Mouse (Mus musculus) neural tube, embryonic 14.5 days (tissue): Measurements from ENCODE around the gene Nfil3. TPM values are rescaled to one million over a fixed set of nuclear protein-coding genes. Genes with fewer than 3 reads are reported as not detected.

Experiments
- ATAC-seq: fragments of 200-750 bp; cut with Nextera tagmentation; 2 replicates; pipeline ENCODE4 v1.8.0; 2017; ENCODE audit warnings: low read depth, mild to moderate bottlenecking, moderate TSS enrichment, moderate library complexity
- H3K27ac ChIP-seq: fragments of 300-500 bp; sonication (generic); 2 replicates; pipeline ENCODE4 v1.5.1; 2014; ENCODE audit warnings: low read depth, mild to moderate bottlenecking, control low read depth, low read length, moderate library complexity, mixed read lengths
- H3K27me3 ChIP-seq: fragments of 300-500 bp; sonication (generic); 2 replicates; pipeline ENCODE4 v1.6.1; 2014; ENCODE audit warnings: low read length; ENCODE audit not compliant: control insufficient read depth, insufficient read depth
- H3K36me3 ChIP-seq: fragments of 300-500 bp; sonication (generic); 2 replicates; pipeline ENCODE4 v1.6.1; 2014; ENCODE audit warnings: low read length, mixed read lengths; ENCODE audit not compliant: control insufficient read depth, insufficient read depth
- H3K4me1 ChIP-seq: fragments of 300-500 bp; sonication (generic); 2 replicates; pipeline ENCODE4 v1.6.1; 2014; ENCODE audit warnings: low read length; ENCODE audit not compliant: control insufficient read depth, insufficient read depth
- H3K4me2 ChIP-seq: fragments of 300-500 bp; sonication (generic); 2 replicates; pipeline ENCODE4 v1.6.1; 2014; ENCODE audit warnings: mild to moderate bottlenecking, low read depth, low read length, control low read depth
- H3K4me3 ChIP-seq: fragments of 300-500 bp; sonication (generic); 2 replicates; pipeline ENCODE4 v1.5.1; 2014; ENCODE audit warnings: low read depth, low read length, control low read depth, mixed read lengths
- H3K9ac ChIP-seq: fragments of 300-500 bp; sonication (generic); replicated peaks from 2 replicates; pipeline ENCODE4 v1.6.1; 2014; ENCODE audit warnings: low read depth, mild to moderate bottlenecking, control low read depth, low read length, mixed read lengths
- H3K9me3 ChIP-seq: fragments of 300-500 bp; sonication (generic); 2 replicates; pipeline ENCODE4 v1.6.1; 2016; ENCODE audit warnings: low read length; ENCODE audit not compliant: control insufficient read depth
- WGBS: fragments of 180-500 bp; shearing (Covaris S2); extraction: QIAGEN DNeasy Blood & Tissue Kit; methylation state at CpG from one replicate; pipeline ENCODE4 v1.1.7; 2014; 5-methylcytosine and 5-hydroxymethylcytosine counted together
- polyA plus RNA-seq: library from polyadenylated mRNA; unstranded; fragments of >200 nt; fragmentation: Nextera tagmentation; extraction: Ambion mirVana; gene quantifications from 2 replicates; pipeline ENCODE4 v1.2.1, GENCODE M21; 2014

Gene Nfil3
- polyA plus RNA-seq, 1 experiment from 2014 or later = 49.5 TPM

- Histone ChIP-seq H3K4me1 (no peaks in the 10 kb centered on the region), H3K9ac (no peak overlapping the region), H3K9me3 (no peaks in the 10 kb centered on the region), H3K27ac (no peak overlapping the region), H3K4me2 (no peak overlapping the region), H3K4me3 (no peak overlapping the region), H3K36me3 (no peaks in the 10 kb centered on the region), H3K27me3 (no peaks in the 10 kb centered on the region)
- no peak for ATAC-seq
- 81% methylated on average over 3 of the region's 3 CpGs for WGBS
Observed at GRCm38 (mm10) chr13:53007781-53008180, 26.9 kb upstream of the Nfil3 start.

DNA sequence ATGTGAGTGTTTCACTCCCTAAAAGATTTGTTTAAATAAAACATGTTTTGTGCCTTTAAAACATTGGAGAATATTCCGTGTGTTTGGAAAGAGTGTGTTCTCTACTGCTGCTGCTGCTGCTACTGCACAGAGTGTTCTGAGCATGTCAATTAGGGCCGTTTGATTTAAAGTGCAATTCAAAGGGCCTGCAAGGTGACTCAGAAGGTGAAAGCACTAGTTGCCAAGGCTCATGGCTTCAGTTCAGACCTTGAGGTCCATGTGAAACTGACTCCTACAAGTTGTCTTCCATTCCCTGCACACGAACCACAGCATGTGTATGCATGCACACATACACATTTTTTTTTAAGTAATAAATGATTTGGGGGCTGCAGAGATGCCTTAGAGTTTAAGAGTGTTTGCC, 22.4 kb upstream of the Nfil3 start:
- no peak overlapping the region for H3K4me3 ChIP-seq
- H3K4me2 ChIP-seq = no peak overlapping the region
- H3K9me3 ChIP-seq = no peaks in the 10 kb centered on the region
- no peaks in the 10 kb centered on the region for H3K27me3 ChIP-seq
- no peak for ATAC-seq
- no peak overlapping the region for H3K27ac ChIP-seq
- H3K4me1 ChIP-seq = no peaks in the 10 kb centered on the region
- H3K36me3 ChIP-seq = no peaks in the 10 kb centered on the region
- 56% methylated on average over 3 of the region's 3 CpGs for WGBS
- no peak overlapping the region for H3K9ac ChIP-seq

- Histone ChIP-seq H3K27ac (no peak overlapping the region), H3K4me1 (no peaks in the 10 kb centered on the region), H3K27me3 (no peaks in the 10 kb centered on the region), H3K4me3 (no peak overlapping the region), H3K9ac (no peak overlapping the region), H3K36me3 (no peaks in the 10 kb centered on the region), H3K4me2 (no peak overlapping the region), H3K9me3 (no peaks in the 10 kb centered on the region)
- no peak for ATAC-seq
- WGBS = 90% methylated on average over 2 of the region's 2 CpGs
Observed at GRCm38 (mm10) chr13:53001511-53001935, 20.6 kb upstream of the Nfil3 start.

DNA sequence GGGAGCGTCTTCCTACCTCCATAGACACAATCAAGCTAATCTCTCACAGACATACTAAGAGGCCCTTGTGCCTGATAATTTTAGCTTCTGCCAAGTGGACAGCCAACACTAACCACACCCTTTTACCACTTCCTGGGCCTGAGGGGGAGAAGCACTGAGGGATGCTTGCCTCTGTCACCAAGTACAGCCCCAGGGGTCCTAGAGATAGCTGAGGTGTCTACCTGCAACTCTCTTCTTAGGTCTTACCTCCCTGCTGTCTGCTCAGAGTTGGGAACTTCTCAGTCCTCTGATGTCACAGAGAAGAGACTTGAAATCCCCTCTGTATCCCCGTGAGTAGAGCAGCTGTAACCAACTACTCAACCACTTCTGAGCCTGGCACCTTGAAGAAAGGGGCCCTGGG, 19.6 kb upstream of the Nfil3 start:
- H3K9ac ChIP-seq = no peak overlapping the region
- 93% methylated on average over 2 of the region's 2 CpGs for WGBS
- ATAC-seq = no peak

GRCm38 (mm10) chr13:52998541-52998940, 17.7 kb upstream of the Nfil3 start:
- Histone ChIP-seq H3K4me1 (no peaks in the 10 kb centered on the region), H3K27me3 (no peaks in the 10 kb centered on the region), H3K27ac (no peak overlapping the region), H3K9ac (no peak overlapping the region), H3K4me3 (no peak overlapping the region), H3K36me3 (no peaks in the 10 kb centered on the region), H3K4me2 (no peak overlapping the region), H3K9me3 (no peaks in the 10 kb centered on the region)
- 92% methylated on average over 10 of the region's 10 CpGs for WGBS
- no peak for ATAC-seq

More for the DNA sequence above, 19.6 kb upstream of the Nfil3 start:
- H3K27ac ChIP-seq = no peak overlapping the region
- H3K27me3 ChIP-seq = no peaks in the 10 kb centered on the region
- H3K4me2 ChIP-seq = no peak overlapping the region
- H3K9me3 ChIP-seq = no peaks in the 10 kb centered on the region
- H3K4me3 ChIP-seq = no peak overlapping the region
- H3K4me1 ChIP-seq = no peaks in the 10 kb centered on the region
- H3K36me3 ChIP-seq = no peaks in the 10 kb centered on the region

- H3K27ac ChIP-seq = no peak overlapping the region
- H3K4me3 ChIP-seq = no peak overlapping the region
- WGBS = 82% methylated on average over 2 of the region's 2 CpGs
- no peaks in the 10 kb centered on the region for H3K36me3 ChIP-seq
- H3K9ac ChIP-seq = no peak overlapping the region
- no peaks in the 10 kb centered on the region for H3K9me3 ChIP-seq
- ATAC-seq = no peak
- no peaks in the 10 kb centered on the region for H3K4me1 ChIP-seq
- H3K4me2 ChIP-seq = no peak overlapping the region
- H3K27me3 ChIP-seq = no peaks in the 10 kb centered on the region
Observed at GRCm38 (mm10) chr13:52997806-52998205, 16.9 kb upstream of the Nfil3 start.

DNA sequence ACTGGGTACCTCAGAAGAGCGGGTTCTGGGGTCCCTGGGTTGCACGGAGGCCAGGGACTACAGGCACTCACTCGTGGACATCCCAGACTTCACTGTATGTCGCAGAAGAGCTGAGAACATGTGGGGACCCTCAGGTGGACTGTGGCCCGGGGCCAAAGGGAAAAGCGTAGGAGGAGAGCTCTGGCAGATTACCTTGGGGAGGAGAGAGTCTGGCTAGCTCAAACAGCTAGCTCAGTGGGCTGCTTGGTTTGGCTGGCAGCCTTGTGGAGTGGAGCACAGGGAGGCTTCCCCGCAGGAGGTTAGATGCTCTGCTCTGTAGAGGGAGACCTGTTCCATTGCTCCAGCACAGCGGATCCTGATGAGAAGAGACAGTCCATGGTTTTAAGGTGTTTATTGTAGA, 15.3 kb upstream of the Nfil3 start:
- Histone ChIP-seq H3K4me1 (no peaks in the 10 kb centered on the region), H3K36me3 (no peaks in the 10 kb centered on the region), H3K9me3 (no peaks in the 10 kb centered on the region), H3K4me3 (no peak overlapping the region), H3K4me2 (no peak overlapping the region), H3K9ac (no peak overlapping the region), H3K27ac (no peak overlapping the region), H3K27me3 (no peaks in the 10 kb centered on the region)
- no peak for ATAC-seq
- 79% methylated on average over 8 of the region's 8 CpGs for WGBS

DNA sequence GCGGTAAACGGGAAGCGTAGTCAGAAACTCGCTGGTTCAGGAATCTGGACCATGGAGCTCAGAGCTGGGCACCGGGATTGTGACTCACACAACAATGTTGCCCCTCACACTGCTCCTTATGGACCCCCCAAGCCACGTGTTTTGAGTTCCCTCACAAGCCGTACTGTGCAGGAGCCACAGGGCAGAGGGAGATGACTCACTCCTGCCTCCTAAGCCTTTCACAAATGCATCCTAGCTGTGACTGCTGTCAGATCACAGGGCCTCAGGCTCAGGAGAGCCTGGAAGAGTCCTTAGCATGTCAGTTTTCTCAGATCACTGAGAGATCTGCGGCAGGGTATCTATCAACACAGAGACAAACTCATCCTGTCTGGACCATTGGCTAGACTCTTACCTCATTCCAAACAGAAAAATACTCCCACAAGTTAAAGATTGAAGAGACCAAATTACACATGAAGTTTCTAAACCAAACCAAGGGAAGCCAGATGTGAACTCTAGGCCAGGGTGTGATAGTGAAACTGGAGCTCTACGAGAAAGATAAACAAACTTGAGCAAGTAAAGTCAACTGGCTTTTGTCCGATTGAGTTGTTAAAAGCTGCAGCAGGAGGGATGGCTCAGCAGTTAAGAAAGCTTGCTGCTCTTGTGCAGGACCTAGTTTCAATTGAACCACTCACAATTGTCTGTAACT, 13.5 kb upstream of the Nfil3 start:
- Histone ChIP-seq H3K27me3 (no peaks in the 10 kb centered on the region), H3K4me1 (no peaks in the 10 kb centered on the region), H3K27ac (no peak overlapping the region), H3K36me3 (no peaks in the 10 kb centered on the region), H3K9ac (no peak overlapping the region), H3K4me2 (no peak overlapping the region), H3K9me3 (no peaks in the 10 kb centered on the region), H3K4me3 (no peak overlapping the region)
- no peak for ATAC-seq
- 82% methylated on average over 10 of the region's 10 CpGs for WGBS

- no peak overlapping the region for H3K4me3 ChIP-seq
- ATAC-seq = no peak
- H3K9ac ChIP-seq = no peak overlapping the region
- H3K27me3 ChIP-seq = no peaks in the 10 kb centered on the region
- no peaks in the 10 kb centered on the region for H3K36me3 ChIP-seq
- no peaks in the 10 kb centered on the region for H3K9me3 ChIP-seq
- 73% methylated on average over 9 of the region's 9 CpGs for WGBS
- no peak overlapping the region for H3K27ac ChIP-seq
- H3K4me1 ChIP-seq = no peaks in the 10 kb centered on the region
- no peak overlapping the region for H3K4me2 ChIP-seq
Observed at GRCm38 (mm10) chr13:52990139-52990538, 9.3 kb upstream of the Nfil3 start.
